Mouse (Mus musculus): ENCODE measurements at regions not wholly inside any gene's neighbourhood (a gene's known extent, or its start where the extent isn't known, plus 50 kb on each side); places are given as distances from the start of the nearest gene placed in this dataset.

DNA sequence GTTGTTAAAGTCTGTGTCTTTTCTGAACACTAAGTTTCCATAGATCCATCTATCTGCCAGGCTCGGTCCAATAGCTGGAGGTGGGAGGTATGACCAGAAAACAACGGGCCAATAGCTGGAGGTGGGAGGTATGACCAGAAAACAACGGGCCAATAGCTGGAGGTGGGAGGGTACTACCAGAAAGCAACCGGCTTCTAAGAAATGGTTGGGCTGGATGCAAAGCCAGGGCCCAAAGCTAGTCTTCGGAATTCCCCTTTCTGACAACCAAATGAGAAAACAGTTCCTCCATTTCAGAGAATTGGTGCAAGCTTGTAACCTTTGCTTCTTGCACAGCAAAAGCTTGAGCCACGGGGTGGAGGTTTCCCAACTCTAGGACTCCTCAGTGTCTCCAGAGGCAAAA is 147.1 kb upstream of the 1600014C23Rik start:
- H3K36me3 ChIP-seq (ENCODE audit: control insufficient read depth, insufficient read depth) = no peaks in the 10 kb centered on the region
- H3K27me3 ChIP-seq (ENCODE audit: control insufficient read depth, insufficient read depth, insufficient read length) = no peaks in the 10 kb centered on the region
- H3K4me3 ChIP-seq (ENCODE audit: insufficient read depth, poor library complexity, severe bottlenecking) = no peak overlapping the region
- H3ac ChIP-seq (ENCODE audit: control insufficient read depth, insufficient read length, low read depth) = no peak overlapping the region
- TF ChIP-seq CTCF (IDR thresholded peaks at IDR 0.05; ENCODE audit: control insufficient read depth, insufficient read depth, insufficient read length) = no peak
- no peak for TF ChIP-seq MYOD1 (IDR thresholded peaks at IDR 0.05; ENCODE audit: control insufficient read depth, insufficient read length, low read depth)
- no peak for TF ChIP-seq MAX (IDR thresholded peaks at IDR 0.05)
- TF ChIP-seq MYOG (IDR thresholded peaks at IDR 0.05; ENCODE audit: control insufficient read depth, extremely low read depth, insufficient read length) = no peak
- no peak for TF ChIP-seq CEBPB (IDR thresholded peaks at IDR 0.05; ENCODE audit: low read depth)
- no peak for TF ChIP-seq FOSL1 (IDR thresholded peaks at IDR 0.05; ENCODE audit: insufficient read depth, low read length, poor library complexity, severe bottlenecking)
- no peak for TF ChIP-seq USF1 (IDR thresholded peaks at IDR 0.05; ENCODE audit: low read depth)
- no peaks in the 10 kb centered on the region for H3K79me3 ChIP-seq (ENCODE audit: low read depth)
- no peaks in the 10 kb centered on the region for H3K79me2 ChIP-seq (ENCODE audit: control insufficient read depth, insufficient read depth)

DNA sequence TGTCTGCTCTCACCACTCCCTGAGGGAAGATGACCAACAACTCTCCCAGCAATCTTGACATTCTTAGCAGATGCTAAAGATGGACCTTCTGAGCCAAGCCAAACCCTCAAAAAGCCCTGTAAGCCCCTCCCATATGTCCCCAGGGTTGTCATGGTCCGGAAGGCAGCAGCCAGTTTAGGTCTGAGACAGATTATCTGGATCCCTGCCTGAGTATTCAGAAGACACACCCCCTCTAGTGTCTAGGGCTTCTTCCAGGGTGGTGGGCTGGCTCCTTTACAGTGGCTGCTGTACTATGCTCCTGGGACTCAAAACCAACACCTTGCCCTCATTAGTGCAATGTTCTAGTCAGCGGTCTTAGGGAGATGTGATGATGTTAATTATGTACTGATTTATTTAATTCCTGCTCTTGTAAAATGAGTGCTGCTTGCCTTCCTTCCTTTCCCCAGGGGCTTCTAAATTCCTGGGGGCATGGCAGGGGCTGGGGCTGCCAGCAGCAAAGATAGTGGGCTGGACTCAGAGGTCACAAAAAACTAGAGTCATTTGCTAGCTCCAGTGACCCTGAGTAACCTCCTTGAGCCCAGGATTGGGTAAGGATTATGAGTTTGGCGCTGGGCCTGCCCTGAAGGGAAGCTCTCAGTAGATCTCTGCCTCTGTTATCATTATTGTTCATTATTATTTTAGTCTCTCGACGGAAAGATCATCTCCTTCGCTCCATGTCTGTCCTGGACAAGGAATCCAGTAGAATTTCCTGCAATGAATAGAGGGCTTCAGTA is 146.0 kb upstream of the 1600014C23Rik start:
- no peak for TF ChIP-seq MYOG (IDR thresholded peaks at IDR 0.05; ENCODE audit: control insufficient read depth, extremely low read depth, insufficient read length)
- no peak for TF ChIP-seq CEBPB (IDR thresholded peaks at IDR 0.05; ENCODE audit: low read depth)
- TF ChIP-seq MYOD1 (IDR thresholded peaks at IDR 0.05; ENCODE audit: control insufficient read depth, insufficient read length, low read depth) = no peak
- no peak for TF ChIP-seq CTCF (IDR thresholded peaks at IDR 0.05; ENCODE audit: control insufficient read depth, insufficient read depth, insufficient read length)
- no peak for TF ChIP-seq MAX (IDR thresholded peaks at IDR 0.05)
- TF ChIP-seq FOSL1 (IDR thresholded peaks at IDR 0.05; ENCODE audit: insufficient read depth, low read length, poor library complexity, severe bottlenecking) = no peak
- TF ChIP-seq USF1 (IDR thresholded peaks at IDR 0.05; ENCODE audit: low read depth) = no peak

DNA sequence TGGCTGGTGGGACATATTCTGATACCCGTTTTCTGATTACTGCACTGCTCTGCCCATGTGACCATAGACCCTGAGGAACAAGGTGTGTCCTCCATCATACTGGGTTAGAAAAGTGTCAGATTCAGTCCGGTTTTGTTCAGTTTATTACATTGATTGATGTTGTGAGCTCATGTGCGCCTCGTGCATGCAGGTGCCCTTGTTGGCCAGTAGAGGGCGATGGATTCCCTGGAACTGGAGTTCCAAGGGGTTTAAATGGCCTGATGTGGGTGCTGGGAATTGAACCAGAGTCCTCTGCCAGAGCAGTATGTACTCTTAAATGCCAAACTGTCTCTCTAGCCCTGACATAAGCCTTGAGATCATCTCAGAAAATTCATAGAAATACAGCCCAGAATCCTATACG is 144.8 kb upstream of the 1600014C23Rik start:
- Histone ChIP-seq H3K79me2 (ENCODE audit: control insufficient read depth, insufficient read depth) (no peaks in the 10 kb centered on the region), H3K36me3 (ENCODE audit: control insufficient read depth, insufficient read depth) (no peaks in the 10 kb centered on the region), H3K27me3 (ENCODE audit: control insufficient read depth, insufficient read depth, insufficient read length) (no peaks in the 10 kb centered on the region), H3ac (ENCODE audit: control insufficient read depth, insufficient read length, low read depth) (no peak overlapping the region), H3K4me3 (ENCODE audit: insufficient read depth, poor library complexity, severe bottlenecking) (no peak overlapping the region), H3K79me3 (ENCODE audit: low read depth) (no peaks in the 10 kb centered on the region)
- no peak for TF ChIP-seq MYOG (IDR thresholded peaks at IDR 0.05; ENCODE audit: control insufficient read depth, extremely low read depth, insufficient read length)
- no peak for TF ChIP-seq MYOD1 (IDR thresholded peaks at IDR 0.05; ENCODE audit: control insufficient read depth, insufficient read length, low read depth)
- TF ChIP-seq MAX (IDR thresholded peaks at IDR 0.05) = no peak
- TF ChIP-seq FOSL1 (IDR thresholded peaks at IDR 0.05; ENCODE audit: insufficient read depth, low read length, poor library complexity, severe bottlenecking) = no peak
- no peak for TF ChIP-seq USF1 (IDR thresholded peaks at IDR 0.05; ENCODE audit: low read depth)
- TF ChIP-seq CTCF (IDR thresholded peaks at IDR 0.05; ENCODE audit: control insufficient read depth, insufficient read depth, insufficient read length) = no peak

More for the DNA sequence above, 146.0 kb upstream of the 1600014C23Rik start:
- Histone ChIP-seq H3K4me3 (ENCODE audit: insufficient read depth, poor library complexity, severe bottlenecking) (no peak overlapping the region), H3K27me3 (ENCODE audit: control insufficient read depth, insufficient read depth, insufficient read length) (no peaks in the 10 kb centered on the region), H3K79me3 (ENCODE audit: low read depth) (no peaks in the 10 kb centered on the region), H3K79me2 (ENCODE audit: control insufficient read depth, insufficient read depth) (no peaks in the 10 kb centered on the region), H3ac (ENCODE audit: control insufficient read depth, insufficient read length, low read depth) (no peak overlapping the region), H3K36me3 (ENCODE audit: control insufficient read depth, insufficient read depth) (no peaks in the 10 kb centered on the region)

DNA sequence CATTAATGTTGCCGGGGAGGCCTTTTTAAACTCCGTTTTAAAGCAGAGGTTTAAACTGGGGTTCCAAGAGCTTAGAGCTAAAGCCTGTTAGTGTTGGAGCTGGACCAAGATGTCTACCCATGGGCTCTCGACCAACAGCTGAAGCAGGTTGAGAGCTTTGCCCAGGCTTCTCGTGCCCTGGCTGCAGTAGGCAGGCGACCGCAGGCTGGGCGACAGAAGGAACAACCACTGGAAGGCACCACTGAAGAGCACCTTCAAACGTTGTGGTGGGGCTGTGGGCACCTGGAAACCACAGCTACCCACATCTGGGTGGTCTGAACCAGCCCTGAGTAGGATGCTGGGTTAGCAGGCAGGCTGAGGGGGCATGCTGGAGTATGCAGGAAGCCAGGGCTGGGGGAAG is 141.7 kb upstream of the 1600014C23Rik start:
- Histone ChIP-seq H3K36me3 (ENCODE audit: control insufficient read depth, insufficient read depth) (no peaks in the 10 kb centered on the region), H3K27me3 (ENCODE audit: control insufficient read depth, insufficient read depth, insufficient read length) (no peaks in the 10 kb centered on the region)

GRCm38 (mm10) chr17:45873996-45874395 is 140.4 kb upstream of the 1600014C23Rik start:
- H3K79me2 ChIP-seq (ENCODE audit: control insufficient read depth, insufficient read depth) = no peaks in the 10 kb centered on the region
- H3K36me3 ChIP-seq (ENCODE audit: control insufficient read depth, insufficient read depth) = no peaks in the 10 kb centered on the region
- no peaks in the 10 kb centered on the region for H3K27me3 ChIP-seq (ENCODE audit: control insufficient read depth, insufficient read depth, insufficient read length)
- H3K79me3 ChIP-seq (ENCODE audit: low read depth) = no peaks in the 10 kb centered on the region
- peak overlapping the region; percentile 13 for H3ac ChIP-seq (ENCODE audit: control insufficient read depth, insufficient read length, low read depth)
- H3K4me3 ChIP-seq (ENCODE audit: insufficient read depth, poor library complexity, severe bottlenecking) = no peak overlapping the region
- TF ChIP-seq CTCF (IDR thresholded peaks at IDR 0.05; ENCODE audit: control insufficient read depth, insufficient read depth, insufficient read length) (no peak), MAX (IDR thresholded peaks at IDR 0.05) (no peak), CEBPB (IDR thresholded peaks at IDR 0.05; ENCODE audit: low read depth) (no peak), MYOD1 (IDR thresholded peaks at IDR 0.05; ENCODE audit: control insufficient read depth, insufficient read length, low read depth) (no peak), USF1 (IDR thresholded peaks at IDR 0.05; ENCODE audit: low read depth) (no peak), MYOG (IDR thresholded peaks at IDR 0.05; ENCODE audit: control insufficient read depth, extremely low read depth, insufficient read length) (no peak), FOSL1 (IDR thresholded peaks at IDR 0.05; ENCODE audit: insufficient read depth, low read length, poor library complexity, severe bottlenecking) (no peak)

More for the DNA sequence above, 141.7 kb upstream of the 1600014C23Rik start:
- no peaks in the 10 kb centered on the region for H3K79me3 ChIP-seq (ENCODE audit: low read depth)
- H3ac ChIP-seq (ENCODE audit: control insufficient read depth, insufficient read length, low read depth) = no peak overlapping the region
- no peaks in the 10 kb centered on the region for H3K79me2 ChIP-seq (ENCODE audit: control insufficient read depth, insufficient read depth)
- TF ChIP-seq CEBPB (IDR thresholded peaks at IDR 0.05; ENCODE audit: low read depth) = no peak
- no peak overlapping the region for H3K4me3 ChIP-seq (ENCODE audit: insufficient read depth, poor library complexity, severe bottlenecking)
